Mouse (Mus musculus) spleen, adult 2 months (tissue): ENCODE data around the gene Castor1.

ENCODE experiments used
- CTCF ChIP-seq: fragments of 200-500 bp; IDR thresholded peaks from 2 replicates; pipeline ENCODE4 v1.5.1; 2011; ENCODE audit warnings: mild to moderate bottlenecking, inconsistent platforms; ENCODE audit not compliant: insufficient read depth, insufficient read length, insufficient replicate concordance; ENCODE audit errors: extremely low read depth
- POLR2A ChIP-seq: fragments of 200-500 bp; IDR thresholded peaks from 2 replicates; pipeline ENCODE4 v1.6.1; 2011; ENCODE audit warnings: low read depth, low read length, inconsistent platforms

- TF ChIP-seq POLR2A (no peak), CTCF (no peak)
Measured at GRCm38 (mm10) chr11:4257756-4258155, 39.7 kb downstream of the Castor1 start.
